Mouse (Mus musculus): ENCODE measurements around the gene Kif16b. TPM values are rescaled to one million over a fixed set of nuclear protein-coding genes. Genes with fewer than 3 reads are reported as not detected.
A peak's percentile ranks its signal among the peaks of the same experiment; 100 is the strongest.

The Kif16b gene
- total and polyA plus RNA-seq, 2 experiments, result 5.8 to 18.4 TPM

- no peak for DNase-seq (ENCODE audit: extremely low read depth, low read depth, low spot score)
- 91% methylated on average over 4 of the region's 4 CpGs for WGBS
Measured at GRCm38 (mm10) chr2:142625756-142626155, 275.6 kb downstream of the Kif16b start.

GRCm38 (mm10) chr2:142625101-142625500 is 276.2 kb downstream of the Kif16b start:
- H3K4me3 ChIP-seq (ENCODE audit: insufficient read depth, low read depth, low read length), result no peak overlapping the region
- no peak for DNase-seq (ENCODE audit: extremely low read depth, low read depth, low spot score)
- H3K4me1 ChIP-seq (ENCODE audit: control insufficient read depth, insufficient read depth, low read length), result no peaks in the 10 kb centered on the region; the same call in 1 of the 2 replicates
- 81% methylated on average over 3 of the region's 3 CpGs for WGBS
- no peak overlapping the region for H3K9ac ChIP-seq (ENCODE audit: low read depth, low read length)
- H3K79me2 ChIP-seq (ENCODE audit: control insufficient read depth, insufficient read depth, low read length), result no peaks in the 10 kb centered on the region
- peaks cover 3% of the 10 kb centered on the region; the same call in 1 of the 2 replicates for H3K36me3 ChIP-seq (ENCODE audit: control insufficient read depth, insufficient read depth, low read length)
- no peaks in the 10 kb centered on the region for H3K27me3 ChIP-seq (ENCODE audit: control insufficient read depth, insufficient read depth, low read length)
- no peak for TF ChIP-seq POLR2A (IDR thresholded peaks at IDR 0.05; ENCODE audit: extremely low read depth, insufficient read depth, low read length)
- no peak for TF ChIP-seq CTCF (IDR thresholded peaks at IDR 0.05; ENCODE audit: low read depth, low read length)
- no peak overlapping the region for H3K27ac ChIP-seq (replicated peaks; ENCODE audit: insufficient read depth, low read depth, low read length)

More at GRCm38 (mm10) chr2:142625756-142626155, 275.6 kb downstream of the Kif16b start:
- TF ChIP-seq CTCF (IDR thresholded peaks at IDR 0.05; ENCODE audit: low read depth, low read length) (no peak), POLR2A (IDR thresholded peaks at IDR 0.05; ENCODE audit: extremely low read depth, insufficient read depth, low read length) (no peak)
- H3K79me2 ChIP-seq (ENCODE audit: control insufficient read depth, insufficient read depth, low read length), result no peaks in the 10 kb centered on the region
- H3K4me3 ChIP-seq (ENCODE audit: insufficient read depth, low read depth, low read length), result no peak overlapping the region
- H3K27me3 ChIP-seq (ENCODE audit: control insufficient read depth, insufficient read depth, low read length), result no peaks in the 10 kb centered on the region
- H3K4me1 ChIP-seq (ENCODE audit: control insufficient read depth, insufficient read depth, low read length), result no peaks in the 10 kb centered on the region; the same call in 1 of the 2 replicates
- H3K9ac ChIP-seq (ENCODE audit: low read depth, low read length), result no peak overlapping the region
- no peak overlapping the region for H3K27ac ChIP-seq (replicated peaks; ENCODE audit: insufficient read depth, low read depth, low read length)
- H3K36me3 ChIP-seq (ENCODE audit: control insufficient read depth, insufficient read depth, low read length), result peaks cover 3% of the 10 kb centered on the region; the same call in 1 of the 2 replicates

GRCm38 (mm10) chr2:142624254-142624653 is 277.1 kb downstream of the Kif16b start:
- Histone ChIP-seq H3K27ac (replicated peaks; ENCODE audit: insufficient read depth, low read depth, low read length) (no peak overlapping the region), H3K79me2 (ENCODE audit: control insufficient read depth, insufficient read depth, low read length) (no peaks in the 10 kb centered on the region), H3K4me3 (ENCODE audit: insufficient read depth, low read depth, low read length) (no peak overlapping the region), H3K36me3 (ENCODE audit: control insufficient read depth, insufficient read depth, low read length) (peaks cover 4% of the 10 kb centered on the region; the same call in 1 of the 2 replicates), H3K27me3 (ENCODE audit: control insufficient read depth, insufficient read depth, low read length) (no peaks in the 10 kb centered on the region), H3K4me1 (ENCODE audit: control insufficient read depth, insufficient read depth, low read length) (no peaks in the 10 kb centered on the region), H3K9ac (ENCODE audit: low read depth, low read length) (no peak overlapping the region)
- 94% methylated on average over 2 of the region's 2 CpGs for WGBS
- no peak for DNase-seq (ENCODE audit: extremely low read depth, low read depth, low spot score)
- TF ChIP-seq POLR2A (IDR thresholded peaks at IDR 0.05; ENCODE audit: extremely low read depth, insufficient read depth, low read length), result no peak
- no peak for TF ChIP-seq CTCF (IDR thresholded peaks at IDR 0.05; ENCODE audit: low read depth, low read length)

GRCm38 (mm10) chr2:142621152-142621551 is 280.2 kb downstream of the Kif16b start:
- Histone ChIP-seq H3K9ac (ENCODE audit: low read depth, low read length) (no peak overlapping the region), H3K27me3 (ENCODE audit: control insufficient read depth, insufficient read depth, low read length) (no peaks in the 10 kb centered on the region), H3K4me3 (ENCODE audit: insufficient read depth, low read depth, low read length) (no peak overlapping the region), H3K27ac (replicated peaks; ENCODE audit: insufficient read depth, low read depth, low read length) (no peak overlapping the region), H3K4me1 (ENCODE audit: control insufficient read depth, insufficient read depth, low read length) (no peaks in the 10 kb centered on the region), H3K36me3 (ENCODE audit: control insufficient read depth, insufficient read depth, low read length) (peaks cover 2% of the 10 kb centered on the region; the same call in 1 of the 2 replicates), H3K79me2 (ENCODE audit: control insufficient read depth, insufficient read depth, low read length) (no peaks in the 10 kb centered on the region)
- TF ChIP-seq CTCF (IDR thresholded peaks at IDR 0.05; ENCODE audit: low read depth, low read length) (no peak), POLR2A (IDR thresholded peaks at IDR 0.05; ENCODE audit: extremely low read depth, insufficient read depth, low read length) (no peak)
- WGBS, result 96% methylated on average over 4 of the region's 4 CpGs
- DNase-seq (ENCODE audit: extremely low read depth, low read depth, low spot score), result no peak

- no peak overlapping the region for H3K9ac ChIP-seq (ENCODE audit: low read depth, low read length)
- no peaks in the 10 kb centered on the region for H3K27me3 ChIP-seq (ENCODE audit: control insufficient read depth, insufficient read depth, low read length)
- H3K4me1 ChIP-seq (ENCODE audit: control insufficient read depth, insufficient read depth, low read length), result no peaks in the 10 kb centered on the region
- no peak for TF ChIP-seq POLR2A (IDR thresholded peaks at IDR 0.05; ENCODE audit: extremely low read depth, insufficient read depth, low read length)
- TF ChIP-seq CTCF (IDR thresholded peaks at IDR 0.05; ENCODE audit: low read depth, low read length), result no peak
- peak; percentile 57 for DNase-seq (ENCODE audit: extremely low read depth, low read depth, low spot score)
- no peaks in the 10 kb centered on the region for H3K79me2 ChIP-seq (ENCODE audit: control insufficient read depth, insufficient read depth, low read length)
- H3K4me3 ChIP-seq (ENCODE audit: insufficient read depth, low read depth, low read length), result no peak overlapping the region
- no peak overlapping the region for H3K27ac ChIP-seq (replicated peaks; ENCODE audit: insufficient read depth, low read depth, low read length)
- peaks cover 2% of the 10 kb centered on the region; the same call in 1 of the 2 replicates for H3K36me3 ChIP-seq (ENCODE audit: control insufficient read depth, insufficient read depth, low read length)
Measured at GRCm38 (mm10) chr2:142619926-142620325, 281.4 kb downstream of the Kif16b start.

- H3K79me2 ChIP-seq (ENCODE audit: control insufficient read depth, insufficient read depth, low read length), result no peaks in the 10 kb centered on the region
- H3K4me1 ChIP-seq (ENCODE audit: control insufficient read depth, insufficient read depth, low read length), result no peaks in the 10 kb centered on the region
- TF ChIP-seq CTCF (IDR thresholded peaks at IDR 0.05; ENCODE audit: low read depth, low read length) (no peak), POLR2A (IDR thresholded peaks at IDR 0.05; ENCODE audit: extremely low read depth, insufficient read depth, low read length) (no peak)
- no peaks in the 10 kb centered on the region for H3K27me3 ChIP-seq (ENCODE audit: control insufficient read depth, insufficient read depth, low read length)
- H3K27ac ChIP-seq (replicated peaks; ENCODE audit: insufficient read depth, low read depth, low read length), result no peak overlapping the region
- WGBS, result 83% methylated on average over 5 of the region's 5 CpGs
- no peak overlapping the region for H3K4me3 ChIP-seq (ENCODE audit: insufficient read depth, low read depth, low read length)
- peaks cover 2% of the 10 kb centered on the region; the same call in 1 of the 2 replicates for H3K36me3 ChIP-seq (ENCODE audit: control insufficient read depth, insufficient read depth, low read length)
- DNase-seq (ENCODE audit: extremely low read depth, low read depth, low spot score), result no peak
- H3K9ac ChIP-seq (ENCODE audit: low read depth, low read length), result no peak overlapping the region
Measured at GRCm38 (mm10) chr2:142614535-142614934, 286.8 kb downstream of the Kif16b start.

Data from liver, adult 2 months (tissue).